Mouse (Mus musculus) adrenal gland, adult 10 weeks (tissue): ENCODE measurements around the gene Gm10198. TPM values are rescaled to one million over a fixed set of nuclear protein-coding genes. Genes with fewer than 3 reads are reported as not detected.

Experiments used
- polyA plus RNA-seq: library from polyadenylated mRNA; stranded (reverse); fragments of 350-450 nt; fragmentation: Illumina TruSeq; extraction: RNeasy Lipid Tissue Mini Kit (QIAGEN cat#74804); gene quantifications from one replicate; pipeline ENCODE4 v1.2.3, GENCODE M21; 2014; ENCODE audit warnings: low read depth, low replicate concordance

The Gm10198 gene
- not detected for polyA plus RNA-seq

DNA sequence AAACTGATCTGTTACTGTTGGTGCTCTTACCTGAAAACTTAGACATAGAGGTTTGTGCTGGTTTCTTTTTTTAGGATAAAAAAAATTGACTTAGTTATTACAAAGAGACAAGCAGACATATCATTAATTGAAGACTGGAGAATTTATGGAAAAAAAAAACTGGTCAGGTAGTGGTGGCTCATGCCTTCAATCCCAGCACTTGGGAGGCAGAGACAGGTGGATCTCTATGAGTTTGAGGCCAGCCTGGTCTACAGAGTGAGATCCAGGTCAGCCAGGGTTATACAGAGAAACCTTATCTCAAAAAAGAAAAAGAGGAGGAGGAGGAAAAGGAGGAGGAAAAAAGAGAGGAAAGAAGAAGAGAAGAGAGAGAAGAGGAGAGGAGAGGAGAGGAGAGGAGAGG lies at the start of gene Gm10198:
Gm10198 (plus strand) TSS at position 301 of the 400 bp plus-strand sequence.

Other genes starting within 250 kb of the Gm10198 start
- 348 TPM for gene Gpbp1, start 102.7 kb upstream of the Gm10198 start, polyA plus RNA-seq
- gene Gm49496, start 42.8 kb upstream of the Gm10198 start, polyA plus RNA-seq, result not detected
- 52.0 TPM for gene Mier3, start 88.2 kb downstream of the Gm10198 start, polyA plus RNA-seq
- 19.4 TPM for gene Map3k1, start 216.2 kb downstream of the Gm10198 start, polyA plus RNA-seq